Mouse (Mus musculus) 3T3-L1 (cell line): ENCODE results near the gene Tmem260.

Experiments used
- DNase-seq: peaks from one replicate; pipeline ENCODE4 v3.0.0-alpha.2; 2015; ENCODE audit warnings: low read depth, low spot score

Tmem260 gene

DNA sequence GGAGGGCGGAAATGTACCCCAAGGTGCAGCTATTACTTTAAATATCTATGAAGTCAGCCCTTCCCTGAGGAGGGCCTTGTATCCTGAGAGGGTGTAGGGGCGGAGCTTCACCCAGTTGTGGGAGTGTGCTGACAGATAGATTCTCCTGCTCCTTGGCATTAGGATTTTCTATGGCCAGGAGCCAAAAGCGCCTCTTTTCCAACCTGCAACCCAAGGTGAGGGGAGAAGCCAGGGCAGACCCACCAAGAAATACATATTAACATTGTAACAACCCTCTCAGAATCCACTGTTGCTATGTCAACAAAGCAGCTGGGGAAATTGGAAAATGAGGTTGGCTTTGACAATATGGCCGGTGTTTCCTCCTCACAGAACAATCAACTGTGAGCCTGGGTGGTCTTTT is 107.3 kb downstream of the Tmem260 start:
- no peak for DNase-seq

DNA sequence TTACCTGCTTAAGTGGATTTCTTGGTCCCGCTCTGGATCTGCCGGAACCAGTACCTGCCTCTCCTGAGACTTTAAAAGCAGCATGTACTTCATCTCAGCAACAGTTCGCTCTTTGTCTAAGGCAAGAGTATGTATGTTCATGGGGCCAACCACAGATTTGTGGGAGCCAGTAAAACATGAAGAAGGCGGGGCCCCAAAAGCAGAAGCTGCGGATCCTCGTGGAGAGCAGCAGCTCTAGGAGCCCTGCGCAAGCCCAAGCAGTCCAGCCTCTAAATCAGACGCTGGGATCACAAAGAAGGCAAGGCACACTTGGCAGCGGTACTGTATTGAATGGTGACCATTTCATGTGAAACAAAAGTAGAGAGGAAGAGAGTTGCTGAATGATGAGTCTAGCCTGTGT is 107.8 kb downstream of the Tmem260 start:
- DNase-seq = no peak

GRCm38 (mm10) chr14:48558975-48559374 is 113.1 kb downstream of the Tmem260 start:
- no peak for DNase-seq

DNA sequence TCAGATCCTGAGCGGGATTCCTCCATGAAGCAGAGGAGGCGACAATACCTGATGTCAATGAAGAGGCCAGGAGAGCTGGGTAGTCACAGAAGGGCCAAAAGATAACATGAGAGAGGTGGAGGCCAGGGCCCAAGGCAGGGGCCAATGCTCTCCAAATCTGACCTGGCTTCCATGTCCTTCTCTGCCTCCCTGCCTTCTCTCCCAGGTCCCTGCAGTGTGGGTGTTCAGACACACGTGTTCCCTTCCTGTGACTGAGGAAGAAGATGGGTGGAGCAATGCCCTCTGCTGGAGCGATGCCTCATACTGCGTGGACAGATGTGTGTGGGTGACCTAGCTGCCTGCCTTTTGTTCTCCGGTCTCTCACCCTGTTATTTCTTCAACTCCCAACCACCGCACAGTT is 113.8 kb downstream of the Tmem260 start:
- no peak for DNase-seq

- no peak for DNase-seq
Measured at GRCm38 (mm10) chr14:48566596-48566995, 120.7 kb downstream of the Tmem260 start.
